Mouse (Mus musculus): ENCODE results near the gene Ppara. TPM values are rescaled to one million over a fixed set of nuclear protein-coding genes. Genes with fewer than 3 reads are reported as not detected.

The Ppara gene
- polyA plus RNA-seq, 1 experiment from 2014 or later: 6.0 TPM

GRCm38 (mm10) chr15:85811535-85812277, 76.9 kb downstream of the Ppara start, which contains the start of gene Cdpf1:
Cdpf1 (minus strand) TSS chr15:85811697.
- H3K27me3 ChIP-seq (replicated peaks; ENCODE audit: control insufficient read depth, insufficient read depth, low read length): no peaks in the 10 kb centered on the region
- H3K9ac ChIP-seq (ENCODE audit: low read depth, low read length): peak within 1 kb of the TSS; percentile 78
- no peaks in the 10 kb centered on the region for H3K9me3 ChIP-seq (ENCODE audit: control insufficient read depth, low read length)
- H3K27ac ChIP-seq (replicated peaks; ENCODE audit: low read depth, low read length): peak within 1 kb of the TSS; percentile 87
- peaks cover 7% of the 10 kb centered on the region for H3K4me1 ChIP-seq (ENCODE audit: control insufficient read depth, insufficient read depth, low read length)
- H3K36me3 ChIP-seq (ENCODE audit: control insufficient read depth, insufficient read depth, low read length): no peaks in the 10 kb centered on the region
- H3K4me2 ChIP-seq (ENCODE audit: low read depth, low read length): peak within 1 kb of the TSS; percentile 60
- ATAC-seq (ENCODE audit: low read depth): peak; percentile 95
- 2% methylated on average over 29 of the region's 36 CpGs for WGBS
- peak within 1 kb of the TSS; percentile 65 for H3K4me3 ChIP-seq (ENCODE audit: low read depth, low read length)
- DNase-seq (ENCODE audit: low spot score): peak; percentile 98

GRCm38 (mm10) chr15:85813428-85813827, 78.6 kb downstream of the Ppara start:
- H3K4me3 ChIP-seq (ENCODE audit: low read depth, low read length): no peak overlapping the region
- peaks cover 7% of the 10 kb centered on the region for H3K4me1 ChIP-seq (ENCODE audit: control insufficient read depth, insufficient read depth, low read length)
- H3K9me3 ChIP-seq (ENCODE audit: control insufficient read depth, low read length): peaks cover 13% of the 10 kb centered on the region; the same call in 1 of the 2 replicates
- WGBS: 64% methylated on average over 10 of the region's 10 CpGs
- H3K27me3 ChIP-seq (replicated peaks; ENCODE audit: control insufficient read depth, insufficient read depth, low read length): no peaks in the 10 kb centered on the region
- H3K27ac ChIP-seq (replicated peaks; ENCODE audit: low read depth, low read length): no peak overlapping the region
- no peak overlapping the region for H3K9ac ChIP-seq (ENCODE audit: low read depth, low read length)
- no peak for ATAC-seq (ENCODE audit: low read depth)
- DNase-seq (ENCODE audit: low spot score): no peak
- no peak overlapping the region for H3K4me2 ChIP-seq (ENCODE audit: low read depth, low read length)
- H3K36me3 ChIP-seq (ENCODE audit: control insufficient read depth, insufficient read depth, low read length): no peaks in the 10 kb centered on the region

- Histone ChIP-seq H3K4me3 (ENCODE audit: low read depth, low read length) (peak within 1 kb of the TSS; percentile 53), H3K9ac (ENCODE audit: low read depth, low read length) (peak within 1 kb of the TSS; percentile 79), H3K4me2 (ENCODE audit: low read depth, low read length) (peak within 1 kb of the TSS; percentile 93), H3K27me3 (replicated peaks; ENCODE audit: control insufficient read depth, insufficient read depth, low read length) (peaks cover 7% of the 10 kb centered on the region), H3K9me3 (ENCODE audit: control insufficient read depth, low read length) (peaks cover 20% of the 10 kb centered on the region; the same call in 1 of the 2 replicates), H3K36me3 (ENCODE audit: control insufficient read depth, insufficient read depth, low read length) (no peaks in the 10 kb centered on the region), H3K27ac (replicated peaks; ENCODE audit: low read depth, low read length) (no peak within 1 kb of the TSS), H3K4me1 (ENCODE audit: control insufficient read depth, insufficient read depth, low read length) (no peaks in the 10 kb centered on the region; the same call in 1 of the 2 replicates)
- 1% methylated on average over 23 of the region's 65 CpGs for WGBS
- ATAC-seq (ENCODE audit: low read depth): peak; percentile 88
- DNase-seq (ENCODE audit: low spot score): peak; percentile 34
Observed at GRCm38 (mm10) chr15:85821203-85822010, 86.6 kb downstream of the Ppara start, which contains the start of gene Pkdrej. Pkdrej (minus strand) TSS chr15:85821734.

GRCm38 (mm10) chr15:85822011-85822359, 87.2 kb downstream of the Ppara start:
- Histone ChIP-seq H3K27ac (replicated peaks; ENCODE audit: low read depth, low read length) (no peak overlapping the region), H3K4me2 (ENCODE audit: low read depth, low read length) (peak overlapping the region; percentile 93), H3K27me3 (replicated peaks; ENCODE audit: control insufficient read depth, insufficient read depth, low read length) (peaks cover 7% of the 10 kb centered on the region), H3K4me1 (ENCODE audit: control insufficient read depth, insufficient read depth, low read length) (no peaks in the 10 kb centered on the region; the same call in 1 of the 2 replicates), H3K4me3 (ENCODE audit: low read depth, low read length) (peak overlapping the region; percentile 53), H3K9ac (ENCODE audit: low read depth, low read length) (peak overlapping the region; percentile 79), H3K36me3 (ENCODE audit: control insufficient read depth, insufficient read depth, low read length) (no peaks in the 10 kb centered on the region), H3K9me3 (ENCODE audit: control insufficient read depth, low read length) (peaks cover 20% of the 10 kb centered on the region; the same call in 1 of the 2 replicates)
- DNase-seq (ENCODE audit: low spot score) (peak; percentile 30), ATAC-seq (ENCODE audit: low read depth) (peak; percentile 88)
- WGBS: 13% methylated on average over 4 of the region's 4 CpGs

GRCm38 (mm10) chr15:85826676-85827075, 91.9 kb downstream of the Ppara start:
- no peaks in the 10 kb centered on the region for H3K36me3 ChIP-seq (ENCODE audit: control insufficient read depth, insufficient read depth, low read length)
- no peak overlapping the region for H3K9ac ChIP-seq (ENCODE audit: low read depth, low read length)
- H3K27me3 ChIP-seq (replicated peaks; ENCODE audit: control insufficient read depth, insufficient read depth, low read length): no peaks in the 10 kb centered on the region; the same call in none of the 2 replicates
- H3K4me3 ChIP-seq (ENCODE audit: low read depth, low read length): no peak overlapping the region
- no peaks in the 10 kb centered on the region for H3K9me3 ChIP-seq (ENCODE audit: control insufficient read depth, low read length)
- ATAC-seq (ENCODE audit: low read depth) (no peak), DNase-seq (ENCODE audit: low spot score) (no peak)
- peaks cover 2% of the 10 kb centered on the region; the same call in 1 of the 2 replicates for H3K4me1 ChIP-seq (ENCODE audit: control insufficient read depth, insufficient read depth, low read length)
- 56% methylated on average over 5 of the region's 5 CpGs for WGBS
- no peak overlapping the region for H3K27ac ChIP-seq (replicated peaks; ENCODE audit: low read depth, low read length)
- no peak overlapping the region for H3K4me2 ChIP-seq (ENCODE audit: low read depth, low read length)

GRCm38 (mm10) chr15:85828071-85828470, 93.3 kb downstream of the Ppara start:
- DNase-seq (ENCODE audit: low spot score) (no peak), ATAC-seq (ENCODE audit: low read depth) (no peak)
- H3K9ac ChIP-seq (ENCODE audit: low read depth, low read length): no peak overlapping the region
- H3K27me3 ChIP-seq (replicated peaks; ENCODE audit: control insufficient read depth, insufficient read depth, low read length): no peaks in the 10 kb centered on the region; the same call in 1 of the 2 replicates
- H3K4me2 ChIP-seq (ENCODE audit: low read depth, low read length): no peak overlapping the region
- H3K4me3 ChIP-seq (ENCODE audit: low read depth, low read length): no peak overlapping the region
- H3K4me1 ChIP-seq (ENCODE audit: control insufficient read depth, insufficient read depth, low read length): peaks cover 8% of the 10 kb centered on the region
- no peak overlapping the region for H3K27ac ChIP-seq (replicated peaks; ENCODE audit: low read depth, low read length)
- 77% methylated on average over 4 of the region's 4 CpGs for WGBS
- no peaks in the 10 kb centered on the region for H3K9me3 ChIP-seq (ENCODE audit: control insufficient read depth, low read length)
- no peaks in the 10 kb centered on the region for H3K36me3 ChIP-seq (ENCODE audit: control insufficient read depth, insufficient read depth, low read length)

- Histone ChIP-seq H3K4me2 (ENCODE audit: low read depth, low read length) (no peak overlapping the region), H3K9me3 (ENCODE audit: control insufficient read depth, low read length) (no peaks in the 10 kb centered on the region), H3K36me3 (ENCODE audit: control insufficient read depth, insufficient read depth, low read length) (no peaks in the 10 kb centered on the region), H3K9ac (ENCODE audit: low read depth, low read length) (no peak overlapping the region), H3K27ac (replicated peaks; ENCODE audit: low read depth, low read length) (no peak overlapping the region), H3K4me3 (ENCODE audit: low read depth, low read length) (no peak overlapping the region), H3K27me3 (replicated peaks; ENCODE audit: control insufficient read depth, insufficient read depth, low read length) (no peaks in the 10 kb centered on the region; the same call in 1 of the 2 replicates), H3K4me1 (ENCODE audit: control insufficient read depth, insufficient read depth, low read length) (peaks cover 8% of the 10 kb centered on the region)
- ATAC-seq (ENCODE audit: low read depth) (no peak), DNase-seq (ENCODE audit: low spot score) (no peak)
- WGBS: 84% methylated on average over 4 of the region's 5 CpGs
Observed at GRCm38 (mm10) chr15:85829470-85829869, 94.7 kb downstream of the Ppara start.

- H3K4me3 ChIP-seq (ENCODE audit: low read depth, low read length): peak within 1 kb of the TSS; percentile 54
- H3K4me1 ChIP-seq (ENCODE audit: control insufficient read depth, insufficient read depth, low read length): peaks cover 8% of the 10 kb centered on the region
- ATAC-seq (ENCODE audit: low read depth) (peak; percentile 93), DNase-seq (ENCODE audit: low spot score) (peak; percentile 83)
- H3K4me2 ChIP-seq (ENCODE audit: low read depth, low read length): peak within 1 kb of the TSS; percentile 90
- no peak within 1 kb of the TSS for H3K27ac ChIP-seq (replicated peaks; ENCODE audit: low read depth, low read length)
- H3K36me3 ChIP-seq (ENCODE audit: control insufficient read depth, insufficient read depth, low read length): no peaks in the 10 kb centered on the region
- no peaks in the 10 kb centered on the region for H3K9me3 ChIP-seq (ENCODE audit: control insufficient read depth, low read length)
- H3K27me3 ChIP-seq (replicated peaks; ENCODE audit: control insufficient read depth, insufficient read depth, low read length): no peaks in the 10 kb centered on the region
- WGBS: under 1% methylated on average over 24 of the region's 27 CpGs
- H3K9ac ChIP-seq (ENCODE audit: low read depth, low read length): peak within 1 kb of the TSS; percentile 64
Observed at GRCm38 (mm10) chr15:85831954-85832590, 97.3 kb downstream of the Ppara start, which contains the start of gene Ttc38. Ttc38 (plus strand) TSS chr15:85832306.
